Mouse (Mus musculus) thymus, postnatal 25 days (tissue): ENCODE data around the gene Gm36210.

Experiments used
- DNase-seq: peaks from one replicate; pipeline ENCODE4 v3.0.0; 2022

The Gm36210 gene

GRCm38 (mm10) chr7:4922931-4923565 is 16.7 kb upstream of the Gm36210 start:
- peak; percentile 29 for DNase-seq

- peak; percentile 47 for DNase-seq
Observed at GRCm38 (mm10) chr7:4922508-4922907, 16.2 kb upstream of the Gm36210 start.

- no peak for DNase-seq
Observed at GRCm38 (mm10) chr7:4921824-4922482, 15.6 kb upstream of the Gm36210 start, which contains the start of gene Nat14. Gene Nat14 (plus strand): TSS chr7:4922028.

GRCm38 (mm10) chr7:4920976-4921823 is 14.9 kb upstream of the Gm36210 start:
- no peak for DNase-seq

GRCm38 (mm10) chr7:4920496-4920895 is 14.2 kb upstream of the Gm36210 start:
- DNase-seq: no peak

GRCm38 (mm10) chr7:4919971-4920370 is 13.7 kb upstream of the Gm36210 start:
- no peak for DNase-seq

- no peak for DNase-seq
Observed at GRCm38 (mm10) chr7:4919096-4919495, 12.8 kb upstream of the Gm36210 start.

- DNase-seq: no peak
Observed at GRCm38 (mm10) chr7:4918681-4919080, 12.4 kb upstream of the Gm36210 start.

- DNase-seq: no peak
Observed at GRCm38 (mm10) chr7:4917494-4917893, 11.2 kb upstream of the Gm36210 start.

GRCm38 (mm10) chr7:4915669-4916416 is 9.5 kb upstream of the Gm36210 start:
- DNase-seq: peak; percentile 49

- DNase-seq: peak; percentile 95
Observed at GRCm38 (mm10) chr7:4915007-4915665, 8.8 kb upstream of the Gm36210 start, which contains the start of gene Zfp628. Gene Zfp628 (plus strand): TSS chr7:4915217.

- DNase-seq: no peak
Observed at GRCm38 (mm10) chr7:4912248-4912647, 5.9 kb upstream of the Gm36210 start.

GRCm38 (mm10) chr7:4911561-4911960 is 5.2 kb upstream of the Gm36210 start:
- peak; percentile 58 for DNase-seq

- no peak for DNase-seq
Observed at GRCm38 (mm10) chr7:4902404-4902803, 3.9 kb downstream of the Gm36210 start.

- DNase-seq: peak; percentile 48
Observed at GRCm38 (mm10) chr7:4901171-4901570, 5.1 kb downstream of the Gm36210 start.

- no peak for DNase-seq
Observed at GRCm38 (mm10) chr7:4900523-4900851, 5.8 kb downstream of the Gm36210 start.

- DNase-seq: no peak
Observed at GRCm38 (mm10) chr7:4899649-4900522, 6.4 kb downstream of the Gm36210 start.

- DNase-seq: no peak
Observed at GRCm38 (mm10) chr7:4898851-4899648, 7.3 kb downstream of the Gm36210 start.

- no peak for DNase-seq
Observed at GRCm38 (mm10) chr7:4895186-4895585, 11.1 kb downstream of the Gm36210 start.

GRCm38 (mm10) chr7:4886680-4887079 is 19.6 kb downstream of the Gm36210 start:
- DNase-seq: no peak
